Mouse (Mus musculus): Measurements from ENCODE around the gene Gfm1. TPM values are rescaled to one million over a fixed set of nuclear protein-coding genes. Genes with fewer than 3 reads are reported as not detected.

Gene Gfm1
- polyA plus RNA-seq (2015; fragmentation: Nextera tagmentation; extraction: Ambion mirVana) = 34.3 and 37.8 TPM in 2 replicates

DNA sequence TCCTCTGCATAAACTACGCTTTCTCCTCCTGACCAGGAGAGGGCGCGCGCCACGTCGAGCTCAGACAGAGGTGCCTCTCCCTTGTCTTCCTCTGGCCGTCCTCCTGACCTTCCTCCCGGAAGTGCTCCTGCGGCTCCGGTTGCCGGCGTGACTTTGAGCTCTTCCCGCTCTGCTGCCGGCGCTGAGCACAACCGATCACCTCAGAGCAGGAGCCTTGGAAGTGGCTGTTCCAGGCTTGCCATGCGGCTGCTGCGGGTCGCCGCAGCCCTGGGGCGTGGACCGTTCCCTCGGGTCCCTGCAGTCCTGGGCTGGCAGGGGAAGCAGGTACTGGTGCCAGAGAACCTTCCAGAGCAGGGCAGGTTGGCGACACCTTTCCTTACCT, at the start of gene Gfm1:
Gene Gfm1, plus strand, starts transcription at position 98 of the 382 bp plus-strand sequence.
- DNase-seq = peak; percentile 91
- ATAC-seq = peak; percentile 95
- Histone ChIP-seq H3K4me2 (ENCODE audit: low read depth, low read length) (peak within 1 kb of the TSS; percentile 87), H3K9ac (replicated peaks) (peak within 1 kb of the TSS; percentile 91), H3K27me3 (ENCODE audit: insufficient read depth, low read length) (no peaks in the 10 kb centered on the region), H3K9me3 (ENCODE audit: low read length) (peaks cover 2% of the 10 kb centered on the region; the same call in 1 of the 2 replicates), H3K27ac (ENCODE audit: low read depth) (peak within 1 kb of the TSS; percentile 58), H3K36me3 (replicated peaks; ENCODE audit: insufficient read depth, low read length) (peaks cover 12% of the 10 kb centered on the region), H3K4me1 (ENCODE audit: insufficient read depth) (peaks cover 9% of the 10 kb centered on the region; the same call in 1 of the 2 replicates), H3K4me3 (ENCODE audit: low read depth, low read length) (peak within 1 kb of the TSS; percentile 93)
- peak; percentile 95 for TF ChIP-seq CTCF (IDR thresholded peaks at IDR 0.05; ENCODE audit: low read depth)
- no peak for TF ChIP-seq EP300 (IDR thresholded peaks at IDR 0.05; ENCODE audit: low read depth)
- under 1% methylated on average over 24 of the region's 24 CpGs for WGBS (ENCODE audit: insufficient replicate concordance)

GRCm38 (mm10) chr3:67429338-67429998, 428 bp upstream of the Gfm1 start:
- WGBS (ENCODE audit: insufficient replicate concordance) = 32% methylated on average over 8 of the region's 8 CpGs
- H3K27me3 ChIP-seq (ENCODE audit: insufficient read depth, low read length) = no peaks in the 10 kb centered on the region
- peaks cover 2% of the 10 kb centered on the region; the same call in 1 of the 2 replicates for H3K9me3 ChIP-seq (ENCODE audit: low read length)
- H3K4me2 ChIP-seq (ENCODE audit: low read depth, low read length) = peak overlapping the region; percentile 87
- DNase-seq (no peak), ATAC-seq (peak; percentile 10)
- H3K36me3 ChIP-seq (replicated peaks; ENCODE audit: insufficient read depth, low read length) = peaks cover 11% of the 10 kb centered on the region
- no peak overlapping the region for H3K27ac ChIP-seq (ENCODE audit: low read depth)
- TF ChIP-seq EP300 (IDR thresholded peaks at IDR 0.05; ENCODE audit: low read depth) (no peak), CTCF (IDR thresholded peaks at IDR 0.05; ENCODE audit: low read depth) (0 out of 2 replicates have a peak, but pooled peaks have one; percentile 14)
- peak overlapping the region; percentile 93 for H3K4me3 ChIP-seq (ENCODE audit: low read depth, low read length)
- H3K9ac ChIP-seq (replicated peaks) = no peak overlapping the region; the same call in 1 of the 2 replicates
- peaks cover 9% of the 10 kb centered on the region; the same call in 1 of the 2 replicates for H3K4me1 ChIP-seq (ENCODE audit: insufficient read depth)

DNA sequence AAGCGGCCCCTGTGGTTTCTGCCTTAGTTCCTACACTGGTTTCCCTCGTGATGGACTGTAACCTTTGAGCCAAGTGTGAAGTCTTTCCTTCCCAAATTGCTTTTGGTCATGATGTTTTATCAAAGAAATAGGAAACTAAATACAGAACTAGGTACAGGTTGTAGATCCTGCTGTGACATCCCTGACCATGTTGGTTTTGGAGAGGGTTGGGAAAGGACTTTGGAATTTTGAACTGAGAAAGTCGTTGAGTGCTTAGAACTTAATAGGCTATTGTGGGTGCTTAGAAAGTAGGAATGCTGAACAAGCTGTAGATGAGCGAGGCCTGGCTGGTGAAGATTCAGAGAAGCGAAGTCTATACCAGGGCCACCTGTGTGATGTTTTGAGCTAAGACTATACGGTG, 4.1 kb downstream of the Gfm1 start:
- Histone ChIP-seq H3K9ac (replicated peaks) (no peak overlapping the region), H3K4me2 (ENCODE audit: low read depth, low read length) (no peak overlapping the region), H3K4me1 (ENCODE audit: insufficient read depth) (peaks cover 9% of the 10 kb centered on the region; the same call in 1 of the 2 replicates), H3K36me3 (replicated peaks; ENCODE audit: insufficient read depth, low read length) (peaks cover 34% of the 10 kb centered on the region), H3K27ac (ENCODE audit: low read depth) (no peak overlapping the region), H3K27me3 (ENCODE audit: insufficient read depth, low read length) (no peaks in the 10 kb centered on the region), H3K4me3 (ENCODE audit: low read depth, low read length) (no peak overlapping the region), H3K9me3 (ENCODE audit: low read length) (no peaks in the 10 kb centered on the region)
- TF ChIP-seq CTCF (IDR thresholded peaks at IDR 0.05; ENCODE audit: low read depth) (no peak), EP300 (IDR thresholded peaks at IDR 0.05; ENCODE audit: low read depth) (no peak)
- DNase-seq = no peak
- ATAC-seq = no peak
- WGBS (ENCODE audit: insufficient replicate concordance) = 83% methylated on average over 6 of the region's 6 CpGs

GRCm38 (mm10) chr3:67447143-67447542, 17.2 kb downstream of the Gfm1 start:
- H3K4me2 ChIP-seq (ENCODE audit: low read depth, low read length) = no peak overlapping the region
- TF ChIP-seq CTCF (IDR thresholded peaks at IDR 0.05; ENCODE audit: low read depth) (peak; percentile 35), EP300 (IDR thresholded peaks at IDR 0.05; ENCODE audit: low read depth) (no peak)
- peaks cover 58% of the 10 kb centered on the region for H3K36me3 ChIP-seq (replicated peaks; ENCODE audit: insufficient read depth, low read length)
- no peak for ATAC-seq
- H3K27ac ChIP-seq (ENCODE audit: low read depth) = no peak overlapping the region
- H3K9me3 ChIP-seq (ENCODE audit: low read length) = no peaks in the 10 kb centered on the region
- DNase-seq = no peak
- H3K27me3 ChIP-seq (ENCODE audit: insufficient read depth, low read length) = no peaks in the 10 kb centered on the region
- H3K4me3 ChIP-seq (ENCODE audit: low read depth, low read length) = no peak overlapping the region
- H3K4me1 ChIP-seq (ENCODE audit: insufficient read depth) = no peaks in the 10 kb centered on the region
- WGBS (ENCODE audit: insufficient replicate concordance) = 88% methylated on average over 2 of the region's 2 CpGs
- H3K9ac ChIP-seq (replicated peaks) = no peak overlapping the region

DNA sequence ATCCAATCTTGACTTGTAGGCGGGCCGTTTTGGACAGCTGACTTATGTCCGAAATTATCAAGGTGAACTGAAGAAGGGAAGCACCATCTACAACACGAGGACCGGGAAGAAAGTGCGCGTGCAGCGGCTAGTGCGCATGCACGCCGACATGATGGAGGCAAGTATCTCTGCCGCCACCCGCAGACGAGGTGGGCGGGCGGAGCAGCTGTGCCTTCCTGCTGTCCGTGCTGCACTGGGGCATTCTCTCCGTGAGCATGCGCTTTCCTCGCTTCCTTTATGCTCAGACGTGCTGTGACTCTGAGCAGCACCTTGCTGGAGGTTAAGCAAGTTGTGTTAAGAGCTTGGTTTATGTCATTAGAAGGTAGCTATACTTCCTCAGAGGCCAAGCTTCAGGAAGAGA, 19.8 kb downstream of the Gfm1 start:
- peaks cover 55% of the 10 kb centered on the region for H3K36me3 ChIP-seq (replicated peaks; ENCODE audit: insufficient read depth, low read length)
- H3K9ac ChIP-seq (replicated peaks) = no peak overlapping the region
- no peak overlapping the region for H3K4me2 ChIP-seq (ENCODE audit: low read depth, low read length)
- H3K9me3 ChIP-seq (ENCODE audit: low read length) = no peaks in the 10 kb centered on the region
- DNase-seq = no peak
- H3K27me3 ChIP-seq (ENCODE audit: insufficient read depth, low read length) = no peaks in the 10 kb centered on the region
- H3K4me3 ChIP-seq (ENCODE audit: low read depth, low read length) = no peak overlapping the region
- H3K27ac ChIP-seq (ENCODE audit: low read depth) = no peak overlapping the region
- no peak for TF ChIP-seq EP300 (IDR thresholded peaks at IDR 0.05; ENCODE audit: low read depth)
- TF ChIP-seq CTCF (IDR thresholded peaks at IDR 0.05; ENCODE audit: low read depth) = no peak
- 89% methylated on average over 21 of the region's 21 CpGs for WGBS (ENCODE audit: insufficient replicate concordance)
- no peak for ATAC-seq
- no peaks in the 10 kb centered on the region for H3K4me1 ChIP-seq (ENCODE audit: insufficient read depth)

GRCm38 (mm10) chr3:67450601-67451210, 20.8 kb downstream of the Gfm1 start:
- H3K4me2 ChIP-seq (ENCODE audit: low read depth, low read length) = no peak overlapping the region
- no peak overlapping the region for H3K27ac ChIP-seq (ENCODE audit: low read depth)
- no peak overlapping the region for H3K4me3 ChIP-seq (ENCODE audit: low read depth, low read length)
- no peaks in the 10 kb centered on the region for H3K27me3 ChIP-seq (ENCODE audit: insufficient read depth, low read length)
- WGBS (ENCODE audit: insufficient replicate concordance) = 82% methylated on average over 5 of the region's 5 CpGs
- TF ChIP-seq CTCF (IDR thresholded peaks at IDR 0.05; ENCODE audit: low read depth) (no peak), EP300 (IDR thresholded peaks at IDR 0.05; ENCODE audit: low read depth) (no peak)
- no peaks in the 10 kb centered on the region for H3K9me3 ChIP-seq (ENCODE audit: low read length)
- no peak overlapping the region for H3K9ac ChIP-seq (replicated peaks)
- no peaks in the 10 kb centered on the region for H3K4me1 ChIP-seq (ENCODE audit: insufficient read depth)
- DNase-seq (no peak), ATAC-seq (no peak)
- H3K36me3 ChIP-seq (replicated peaks; ENCODE audit: insufficient read depth, low read length) = peaks cover 54% of the 10 kb centered on the region

All from liver, postnatal 0 days (tissue).